Mouse (Mus musculus) liver, postnatal 0 days (tissue): ENCODE measurements around the gene Xcl1. TPM values are rescaled to one million over a fixed set of nuclear protein-coding genes. Genes with fewer than 3 reads are reported as not detected.
"Not testable (repeated sequence)": the region's sequence is repeated elsewhere in the genome, so short reads cannot be mapped to it uniquely, and the experiment has no call there.

Source experiments
- ATAC-seq: fragments of 200-750 bp; cut with Nextera tagmentation; 2 replicates; pipeline ENCODE4 v1.8.0; 2017; ENCODE audit warnings: mild to moderate bottlenecking, moderate library complexity
- DNase-seq: peaks from one replicate; pipeline ENCODE4 v3.0.0-alpha.2; 2016
- H3K27ac ChIP-seq: fragments of 300-500 bp; sonication (generic); 2 replicates; pipeline ENCODE4 v1.5.1; 2014; ENCODE audit warnings: antibody characterized with exemption, moderate library complexity, mild to moderate bottlenecking, low read depth
- H3K27me3 ChIP-seq: fragments of 300-500 bp; sonication (generic); 2 replicates; pipeline ENCODE4 v1.6.1; 2014; ENCODE audit warnings: low read length, control low read depth, mixed read lengths; ENCODE audit not compliant: insufficient read depth
- H3K36me3 ChIP-seq: fragments of 300-500 bp; sonication (generic); replicated peaks from 2 replicates; pipeline ENCODE4 v1.6.1; 2014; ENCODE audit warnings: mild to moderate bottlenecking, control low read depth, low read length, moderate library complexity, mixed read lengths; ENCODE audit not compliant: insufficient read depth
- H3K4me1 ChIP-seq: fragments of 300-500 bp; sonication (generic); 2 replicates; pipeline ENCODE4 v1.6.1; 2014; ENCODE audit warnings: antibody characterized with exemption, mild to moderate bottlenecking, control low read depth; ENCODE audit not compliant: insufficient read depth
- H3K4me2 ChIP-seq: fragments of 300-500 bp; sonication (generic); 2 replicates; pipeline ENCODE4 v1.6.1; 2014; ENCODE audit warnings: low read depth, mild to moderate bottlenecking, low read length, moderate library complexity, mixed read lengths
- H3K4me3 ChIP-seq: fragments of 300-500 bp; sonication (generic); 2 replicates; pipeline ENCODE4 v1.5.1; 2014; ENCODE audit warnings: low read depth, low read length
- H3K9ac ChIP-seq: fragments of 300-500 bp; sonication (generic); replicated peaks from 2 replicates; pipeline ENCODE4 v1.6.1; 2014; ENCODE audit warnings: mild to moderate bottlenecking, moderate library complexity
- H3K9me3 ChIP-seq: fragments of 300-500 bp; sonication (generic); 2 replicates; pipeline ENCODE4 v1.6.1; 2016; ENCODE audit warnings: mild to moderate bottlenecking, control low read depth, low read length, mixed read lengths
- CTCF ChIP-seq: sonication (generic); IDR thresholded peaks from 2 replicates; pipeline ENCODE4 v1.5.1; 2016; ENCODE audit warnings: antibody characterized with exemption, low read depth
- EP300 ChIP-seq: IDR thresholded peaks from 2 replicates; pipeline ENCODE4 v1.6.1; 2016; ENCODE audit warnings: antibody characterized with exemption, low read depth, mild to moderate bottlenecking
- WGBS: fragments of 180-500 bp; shearing (Covaris S2); extraction: QIAGEN DNeasy Blood & Tissue Kit; methylation state at CpG from one replicate; pipeline ENCODE4 v1.1.7; 2014; ENCODE audit not compliant: insufficient replicate concordance; 5-methylcytosine and 5-hydroxymethylcytosine counted together
- polyA plus RNA-seq: library from polyadenylated mRNA; unstranded; fragments of >200 nt; fragmentation: Nextera tagmentation; extraction: Ambion mirVana; gene quantifications from 2 replicates; pipeline ENCODE4 v1.2.1, GENCODE M21; 2015

Xcl1 gene
- 0.67 and 0.83 TPM in 2 replicates for polyA plus RNA-seq

- ATAC-seq, result no peak
- Histone ChIP-seq H3K9ac (no peak within 1 kb of the TSS), H3K4me2 (no peak within 1 kb of the TSS), H3K36me3 (no peaks in the 10 kb centered on the region), H3K4me3 (no peak within 1 kb of the TSS), H3K9me3 (no peaks in the 10 kb centered on the region), H3K4me1 (no peaks in the 10 kb centered on the region), H3K27me3 (no peaks in the 10 kb centered on the region), H3K27ac (no peak within 1 kb of the TSS)
- 50% methylated on average over 9 of the region's 9 CpGs for WGBS
- no peak for TF ChIP-seq EP300
- TF ChIP-seq CTCF, result no peak
- DNase-seq, result no peak
These were observed at the start of gene Xcl1 for GRCm38 (mm10) chr1:164935477-164936044. Gene Xcl1 (minus strand): TSS chr1:164935527.

- not testable (repeated sequence) for H3K4me1 ChIP-seq, H3K9me3 ChIP-seq, H3K27me3 ChIP-seq, H3K9ac ChIP-seq, ATAC-seq, DNase-seq, H3K4me3 ChIP-seq, H3K36me3 ChIP-seq, H3K27ac ChIP-seq, H3K4me2 ChIP-seq
- 83% methylated on average over 10 of the region's 10 CpGs for WGBS
These were observed 49.4 kb upstream of the Xcl1 start for GRCm38 (mm10) chr1:164984681-164985080.

GRCm38 (mm10) chr1:164977351-164977750, 42.0 kb upstream of the Xcl1 start:
- TF ChIP-seq EP300, result no peak
- no peak for TF ChIP-seq CTCF
- no peaks in the 10 kb centered on the region for H3K4me1 ChIP-seq
- no peaks in the 10 kb centered on the region for H3K27me3 ChIP-seq
- no peak overlapping the region for H3K27ac ChIP-seq
- no peak for ATAC-seq
- H3K4me3 ChIP-seq, result no peak overlapping the region
- DNase-seq, result no peak
- no peaks in the 10 kb centered on the region for H3K9me3 ChIP-seq
- H3K9ac ChIP-seq, result no peak overlapping the region
- H3K36me3 ChIP-seq, result no peaks in the 10 kb centered on the region
- no peak overlapping the region for H3K4me2 ChIP-seq

GRCm38 (mm10) chr1:164975729-164976128, 40.4 kb upstream of the Xcl1 start:
- TF ChIP-seq CTCF (no peak), EP300 (no peak)
- Histone ChIP-seq H3K9me3 (no peaks in the 10 kb centered on the region), H3K36me3 (no peaks in the 10 kb centered on the region), H3K9ac (no peak overlapping the region), H3K27me3 (no peaks in the 10 kb centered on the region), H3K4me2 (no peak overlapping the region), H3K4me3 (no peak overlapping the region), H3K4me1 (no peaks in the 10 kb centered on the region), H3K27ac (no peak overlapping the region)
- ATAC-seq (no peak), DNase-seq (no peak)
- WGBS, result 61% methylated on average over 7 of the region's 7 CpGs

- no peak overlapping the region for H3K27ac ChIP-seq
- DNase-seq (no peak), ATAC-seq (no peak)
- H3K4me2 ChIP-seq, result no peak overlapping the region
- no peaks in the 10 kb centered on the region for H3K4me1 ChIP-seq
- no peaks in the 10 kb centered on the region for H3K27me3 ChIP-seq
- 48% methylated on average over 3 of the region's 3 CpGs for WGBS
- no peak overlapping the region for H3K9ac ChIP-seq
- H3K9me3 ChIP-seq, result no peaks in the 10 kb centered on the region
- TF ChIP-seq CTCF, result no peak
- TF ChIP-seq EP300, result no peak
- H3K4me3 ChIP-seq, result no peak overlapping the region
- no peaks in the 10 kb centered on the region for H3K36me3 ChIP-seq
These were observed 39.9 kb upstream of the Xcl1 start for GRCm38 (mm10) chr1:164975276-164975675.

GRCm38 (mm10) chr1:164973790-164974189, 38.5 kb upstream of the Xcl1 start:
- Histone ChIP-seq H3K9me3 (no peaks in the 10 kb centered on the region), H3K9ac (no peak overlapping the region), H3K27ac (no peak overlapping the region), H3K4me2 (no peak overlapping the region), H3K36me3 (no peaks in the 10 kb centered on the region), H3K4me3 (no peak overlapping the region), H3K4me1 (no peaks in the 10 kb centered on the region), H3K27me3 (no peaks in the 10 kb centered on the region)
- no peak for ATAC-seq
- DNase-seq, result no peak
- 52% methylated on average over 3 of the region's 3 CpGs for WGBS
- TF ChIP-seq CTCF (no peak), EP300 (no peak)

- DNase-seq (no peak), ATAC-seq (no peak)
- Histone ChIP-seq H3K9me3 (no peaks in the 10 kb centered on the region), H3K36me3 (no peaks in the 10 kb centered on the region), H3K27ac (no peak overlapping the region), H3K9ac (no peak overlapping the region), H3K4me2 (no peak overlapping the region), H3K4me3 (no peak overlapping the region), H3K27me3 (no peaks in the 10 kb centered on the region), H3K4me1 (no peaks in the 10 kb centered on the region)
- TF ChIP-seq EP300 (no peak), CTCF (no peak)
- WGBS, result 76% methylated on average over 1 of the region's 1 CpGs
These were observed 38.0 kb upstream of the Xcl1 start for GRCm38 (mm10) chr1:164973341-164973740.
